In the genomic region with DNA sequence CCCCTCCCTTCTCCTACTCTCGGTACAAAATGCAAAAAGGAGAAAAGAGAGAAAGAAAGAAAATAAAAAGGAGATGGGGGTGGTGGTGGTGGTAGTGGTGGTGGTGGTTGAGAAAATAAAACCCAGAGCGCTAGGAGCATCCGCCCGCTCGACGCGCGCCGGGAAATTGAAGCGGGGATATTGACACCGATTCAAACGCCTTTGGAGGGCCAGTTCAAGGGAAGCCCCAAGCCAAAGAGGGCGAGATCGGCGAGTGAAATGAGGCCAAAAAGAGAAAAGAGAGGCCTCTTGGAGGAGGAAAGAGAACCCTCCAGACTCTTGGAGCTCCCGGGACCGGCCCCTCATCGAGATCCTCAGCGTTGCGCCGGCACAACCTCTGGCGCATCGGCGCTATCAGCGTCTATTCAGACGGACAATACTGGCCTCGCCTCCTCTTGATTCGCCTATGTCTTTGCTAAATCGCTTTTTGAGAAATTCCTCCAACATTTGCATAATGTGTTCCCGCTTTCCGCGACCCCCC, we compare ENCODE assay signal across 9 mouse cellular contexts. TPM values are rescaled to one million over a fixed set of nuclear protein-coding genes. Genes with fewer than 3 reads are reported as not detected.
DNase-seq lines count a peak whose midpoint lies in the region; ATAC-seq and TF ChIP-seq lines count a peak whose summit lies in the region.
"Had no signal": no experiment of that assay in that cellular context is flagged by ENCODE, and none has a peak within 500 bp of the region (broad histone marks: within the 10 kb centered on the region; RNA-seq: fewer than 3 reads in every experiment).

No protein-coding gene starts in this region.

- no peaks in the 10 kb centered on the region for H3K36me3 ChIP-seq in liver, adult 2 months (ENCODE audit: control insufficient read depth, insufficient read depth, low read length)
- no peaks in the 10 kb centered on the region for H3K36me3 ChIP-seq in embryonic facial prominence, embryonic 14.5 days (ENCODE audit: control insufficient read depth, insufficient read depth, low read length)
- H3K36me3 ChIP-seq in intestine, postnatal 0 days (ENCODE audit: control insufficient read depth, insufficient read depth): no peaks in the 10 kb centered on the region
- no peaks in the 10 kb centered on the region for H3K36me3 ChIP-seq in neural tube, embryonic 15.5 days

- H3K4me2 ChIP-seq in embryonic facial prominence, embryonic 14.5 days (ENCODE audit: low read depth, low read length): peak overlapping the region; percentile 77
- peak overlapping the region; percentile 66 for H3K4me2 ChIP-seq in intestine, postnatal 0 days (replicated peaks; ENCODE audit: low read depth)
- peak overlapping the region; percentile 63 for H3K4me2 ChIP-seq in neural tube, embryonic 15.5 days

- no peak overlapping the region for H3K27ac ChIP-seq in liver, adult 2 months (replicated peaks; ENCODE audit: insufficient read depth, low read depth, low read length)
- peak overlapping the region; percentile 83 for H3K27ac ChIP-seq in embryonic facial prominence, embryonic 14.5 days (replicated peaks; ENCODE audit: low read depth, low read length)
- H3K27ac ChIP-seq in intestine, postnatal 0 days (ENCODE audit: low read depth, low read length): no peak overlapping the region
- no peak overlapping the region for H3K27ac ChIP-seq in neural tube, embryonic 15.5 days (replicated peaks)

- no peak for TF ChIP-seq CTCF in liver, adult 2 months (IDR thresholded peaks at IDR 0.05; ENCODE audit: low read depth, low read length)
- no peak for TF ChIP-seq CTCF in intestine, postnatal 0 days (IDR thresholded peaks at IDR 0.05; ENCODE audit: low read depth)

- peaks cover 42% of the 10 kb centered on the region for H3K27me3 ChIP-seq in liver, adult 2 months (ENCODE audit: control insufficient read depth, insufficient read depth, low read length)
- peaks cover 91% of the 10 kb centered on the region for H3K27me3 ChIP-seq in embryonic facial prominence, embryonic 14.5 days (replicated peaks; ENCODE audit: control insufficient read depth, insufficient read depth, low read length)
- H3K27me3 ChIP-seq in intestine, postnatal 0 days (replicated peaks; ENCODE audit: control insufficient read depth, insufficient read depth, low read length): peaks cover 80% of the 10 kb centered on the region
- H3K27me3 ChIP-seq in neural tube, embryonic 15.5 days (replicated peaks): peaks cover 96% of the 10 kb centered on the region

- peaks cover 8% of the 10 kb centered on the region; the same call in 1 of the 2 replicates for H3K4me1 ChIP-seq in liver, adult 2 months (ENCODE audit: control insufficient read depth, insufficient read depth, low read length)
- peaks cover 17% of the 10 kb centered on the region for H3K4me1 ChIP-seq in embryonic facial prominence, embryonic 14.5 days (ENCODE audit: control insufficient read depth, insufficient read depth, low read length)
- no peaks in the 10 kb centered on the region for H3K4me1 ChIP-seq in intestine, postnatal 0 days (replicated peaks; ENCODE audit: control insufficient read depth, insufficient read depth, low read length)
- peaks cover 40% of the 10 kb centered on the region for H3K4me1 ChIP-seq in neural tube, embryonic 15.5 days

- no peaks in the 10 kb centered on the region for H3K79me2 ChIP-seq in liver, adult 2 months (ENCODE audit: control insufficient read depth, insufficient read depth, low read length)

- intact Hi-C loops in left cerebral cortex, postnatal 4 days (cut with DNase I): no loop called here

- H3K9ac ChIP-seq in liver, adult 2 months (ENCODE audit: low read depth, low read length): no peak overlapping the region
- peak overlapping the region; percentile 76 for H3K9ac ChIP-seq in embryonic facial prominence, embryonic 14.5 days (ENCODE audit: low read depth, low read length)
- peak overlapping the region; percentile 11; the same call in 1 of the 2 replicates for H3K9ac ChIP-seq in intestine, postnatal 0 days (ENCODE audit: low read depth, low read length)
- H3K9ac ChIP-seq in neural tube, embryonic 15.5 days (replicated peaks): no peak overlapping the region

- peak overlapping the region; percentile 33; the same call in 1 of the 2 replicates for H3K4me3 ChIP-seq in liver, adult 2 months (ENCODE audit: insufficient read depth, low read depth, low read length)
- peak overlapping the region; percentile 56 for H3K4me3 ChIP-seq in embryonic facial prominence, embryonic 14.5 days (ENCODE audit: low read depth, low read length)
- peak overlapping the region; percentile 43 for H3K4me3 ChIP-seq in intestine, postnatal 0 days (ENCODE audit: low read depth, low read length)
- peak overlapping the region; percentile 34 for H3K4me3 ChIP-seq in neural tube, embryonic 15.5 days (replicated peaks)

- ATAC-seq in embryonic facial prominence, embryonic 14.5 days (ENCODE audit: low read depth): no peak
- no peak for ATAC-seq in intestine, postnatal 0 days
- no peak for ATAC-seq in neural tube, embryonic 15.5 days (ENCODE audit: low FRiP score)
- no peak for ATAC-seq in megakaryocyte-erythroid progenitor cell, adult 5-6 weeks (replicated peaks; ENCODE audit: low FRiP score, low TSS enrichment, poor library complexity, severe bottlenecking)

- WGBS in liver, adult 2 months: 2% methylated on average over 32 of the region's 32 CpGs
- WGBS in embryonic facial prominence, embryonic 14.5 days: under 1% methylated on average over 29 of the region's 32 CpGs
- WGBS in intestine, postnatal 0 days: under 1% methylated on average over 32 of the region's 32 CpGs
- WGBS in neural tube, embryonic 15.5 days: under 1% methylated on average over 32 of the region's 32 CpGs

- H3K9me3 ChIP-seq in embryonic facial prominence, embryonic 14.5 days (ENCODE audit: control insufficient read depth, low read length): no peaks in the 10 kb centered on the region
- no peaks in the 10 kb centered on the region for H3K9me3 ChIP-seq in intestine, postnatal 0 days (ENCODE audit: control insufficient read depth)
- no peaks in the 10 kb centered on the region for H3K9me3 ChIP-seq in neural tube, embryonic 15.5 days (replicated peaks)

- no peak for DNase-seq in liver, adult 2 months (ENCODE audit: extremely low read depth, low read depth, low spot score)
- no peak for DNase-seq in liver
- DNase-seq in embryonic facial prominence, embryonic 14.5 days (ENCODE audit: low spot score): no peak
- no peak for DNase-seq in yolk sac, embryonic 10.5 days (ENCODE audit: low spot score)
- DNase-seq in left cerebral cortex, postnatal 4 days: no peak

- TF ChIP-seq POLR2A in liver, adult 2 months (IDR thresholded peaks at IDR 0.05; ENCODE audit: extremely low read depth, insufficient read depth, low read length): no peak

RNA-seq across cellular contexts. Expression of a gene that starts 0.7 kb away (rescaled TPM):
- total RNA-seq in liver, adult 2 months (2014; rRNA removed): 0.37 and 0.67 TPM in 2 replicates
- 1.7 and 3.0 TPM in 2 replicates for polyA plus RNA-seq in liver, adult 2 months (2012; rRNA removed)
- polyA plus RNA-seq in embryonic facial prominence, embryonic 14.5 days (2014; fragmentation: Nextera tagmentation; extraction: Ambion mirVana): 5.3 and 5.4 TPM in 2 replicates
- 0.58 and 0.61 TPM in 2 replicates for polyA plus RNA-seq in intestine, postnatal 0 days (2015; fragmentation: Nextera tagmentation; extraction: Ambion mirVana)
- polyA plus RNA-seq in neural tube, embryonic 15.5 days (2015; fragmentation: Nextera tagmentation; extraction: Ambion mirVana): 0.67 and 1.2 TPM in 2 replicates
- total RNA-seq in megakaryocyte-erythroid progenitor cell, adult 5-6 weeks (2014; fragmentation: Nextera tagmentation): not detected in 2 replicates
- not detected in 2 replicates for total RNA-seq in megakaryocyte-erythroid progenitor cell, adult 5-6 weeks (2017)
- 10 to 100 TPM; 53.3 to 53.7 TPM for total RNA-seq in left cerebral cortex, postnatal 4 days (2021)

RNA-seq across cellular contexts. Expression of a gene that starts 31.7 kb away (rescaled TPM):
- 20.0 and 28.7 TPM in 2 replicates for total RNA-seq in liver, adult 2 months (2014; rRNA removed)
- 28.0 and 31.4 TPM in 2 replicates for polyA plus RNA-seq in liver, adult 2 months (2012; rRNA removed)
- polyA plus RNA-seq in embryonic facial prominence, embryonic 14.5 days (2014; fragmentation: Nextera tagmentation; extraction: Ambion mirVana): 35.1 and 38.0 TPM in 2 replicates
- 17.3 and 20.4 TPM in 2 replicates for polyA plus RNA-seq in intestine, postnatal 0 days (2015; fragmentation: Nextera tagmentation; extraction: Ambion mirVana)
- 20.0 and 27.1 TPM in 2 replicates for polyA plus RNA-seq in neural tube, embryonic 15.5 days (2015; fragmentation: Nextera tagmentation; extraction: Ambion mirVana)
- 22.5 and 23.4 TPM in 2 replicates for total RNA-seq in megakaryocyte-erythroid progenitor cell, adult 5-6 weeks (2014; fragmentation: Nextera tagmentation)
- 31.1 and 85.3 TPM in 2 replicates for total RNA-seq in megakaryocyte-erythroid progenitor cell, adult 5-6 weeks (2017)
- total RNA-seq in left cerebral cortex, postnatal 4 days (2021): 10 to 100 TPM; 12.9 to 21.4 TPM

RNA-seq across cellular contexts. Expression of a gene that starts 32.1 kb away (rescaled TPM):
- total RNA-seq in liver, adult 2 months (2014; rRNA removed): 13.3 and 14.2 TPM in 2 replicates
- 4.8 and 5.6 TPM in 2 replicates for polyA plus RNA-seq in liver, adult 2 months (2012; rRNA removed)
- 73.4 and 81.8 TPM in 2 replicates for polyA plus RNA-seq in embryonic facial prominence, embryonic 14.5 days (2014; fragmentation: Nextera tagmentation; extraction: Ambion mirVana)
- polyA plus RNA-seq in intestine, postnatal 0 days (2015; fragmentation: Nextera tagmentation; extraction: Ambion mirVana): 26.5 and 28.9 TPM in 2 replicates
- polyA plus RNA-seq in neural tube, embryonic 15.5 days (2015; fragmentation: Nextera tagmentation; extraction: Ambion mirVana): 105 and 112 TPM in 2 replicates
- 16.6 and 17.7 TPM in 2 replicates for total RNA-seq in megakaryocyte-erythroid progenitor cell, adult 5-6 weeks (2014; fragmentation: Nextera tagmentation)
- total RNA-seq in megakaryocyte-erythroid progenitor cell, adult 5-6 weeks (2017): 19.1 and 25.0 TPM in 2 replicates
- 10 to 100 TPM; 48.1 to 52.6 TPM for total RNA-seq in left cerebral cortex, postnatal 4 days (2021)

RNA-seq across cellular contexts. Expression of a gene that starts 55.2 kb away (rescaled TPM):
- total RNA-seq in liver, adult 2 months (2014; rRNA removed): not detected in 2 replicates
- polyA plus RNA-seq in liver, adult 2 months (2012; rRNA removed): not detected in 2 replicates
- 1.0 and 6.8 TPM in 2 replicates for polyA plus RNA-seq in embryonic facial prominence, embryonic 14.5 days (2014; fragmentation: Nextera tagmentation; extraction: Ambion mirVana)
- not detected in 2 replicates for polyA plus RNA-seq in intestine, postnatal 0 days (2015; fragmentation: Nextera tagmentation; extraction: Ambion mirVana)
- 1.3 and 1.4 TPM in 2 replicates for polyA plus RNA-seq in neural tube, embryonic 15.5 days (2015; fragmentation: Nextera tagmentation; extraction: Ambion mirVana)
- total RNA-seq in megakaryocyte-erythroid progenitor cell, adult 5-6 weeks (2014; fragmentation: Nextera tagmentation): not detected in 2 replicates
- total RNA-seq in megakaryocyte-erythroid progenitor cell, adult 5-6 weeks (2017): not detected in 2 replicates
- 1 to 10 TPM; 1.4 to 3.2 TPM for total RNA-seq in left cerebral cortex, postnatal 4 days (2021)
- polyA plus RNA-seq: large intestine, adult 2 months had no signal

RNA-seq across cellular contexts. Expression of a gene that starts 55.3 kb away (rescaled TPM):
- total RNA-seq in liver, adult 2 months (2014; rRNA removed): 87.0 and 90.9 TPM in 2 replicates
- 86.2 and 96.3 TPM in 2 replicates for polyA plus RNA-seq in liver, adult 2 months (2012; rRNA removed)
- 228 and 236 TPM in 2 replicates for polyA plus RNA-seq in embryonic facial prominence, embryonic 14.5 days (2014; fragmentation: Nextera tagmentation; extraction: Ambion mirVana)
- 343 and 361 TPM in 2 replicates for polyA plus RNA-seq in intestine, postnatal 0 days (2015; fragmentation: Nextera tagmentation; extraction: Ambion mirVana)
- 337 and 374 TPM in 2 replicates for polyA plus RNA-seq in neural tube, embryonic 15.5 days (2015; fragmentation: Nextera tagmentation; extraction: Ambion mirVana)
- 121 and 160 TPM in 2 replicates for total RNA-seq in megakaryocyte-erythroid progenitor cell, adult 5-6 weeks (2014; fragmentation: Nextera tagmentation)
- 52.5 and 58.2 TPM in 2 replicates for total RNA-seq in megakaryocyte-erythroid progenitor cell, adult 5-6 weeks (2017)
- 100 to 1,000 TPM; 136 to 151 TPM for total RNA-seq in left cerebral cortex, postnatal 4 days (2021)

Comparison
In these comparisons a context has a peak if more than half of its experiments do, and no peak if none do; other contexts are left out.
1. H3K9ac ChIP-seq: peak in embryonic facial prominence, embryonic 14.5 days (single experiment) and intestine, postnatal 0 days (single experiment); none in liver, adult 2 months (single experiment) and neural tube, embryonic 15.5 days (single experiment).
2. Peak in every context shown above with its lines, with median percentiles within 50 percentile points of each other: H3K4me3 ChIP-seq and H3K4me2 ChIP-seq.